Mouse (Mus musculus) kidney, postnatal 36 days (tissue): ENCODE results near the gene Zmynd11.
"Not testable (repeated sequence)": the region's sequence is repeated elsewhere in the genome, so short reads cannot be mapped to it uniquely, and the experiment has no call there.

ENCODE experiments used
- DNase-seq, 2 experiments: peaks; one replicate each; pipeline ENCODE4 v3.0.0; 2021 to 2022; ENCODE audit warnings: mixed read lengths in 2 of 2

Gene Zmynd11

GRCm38 (mm10) chr13:9764646-9765536, at the start of gene Zmynd11:
Gene Zmynd11 (minus strand): TSS chr13:9765330.
- peak; percentile 13 to 65 for DNase-seq

DNA sequence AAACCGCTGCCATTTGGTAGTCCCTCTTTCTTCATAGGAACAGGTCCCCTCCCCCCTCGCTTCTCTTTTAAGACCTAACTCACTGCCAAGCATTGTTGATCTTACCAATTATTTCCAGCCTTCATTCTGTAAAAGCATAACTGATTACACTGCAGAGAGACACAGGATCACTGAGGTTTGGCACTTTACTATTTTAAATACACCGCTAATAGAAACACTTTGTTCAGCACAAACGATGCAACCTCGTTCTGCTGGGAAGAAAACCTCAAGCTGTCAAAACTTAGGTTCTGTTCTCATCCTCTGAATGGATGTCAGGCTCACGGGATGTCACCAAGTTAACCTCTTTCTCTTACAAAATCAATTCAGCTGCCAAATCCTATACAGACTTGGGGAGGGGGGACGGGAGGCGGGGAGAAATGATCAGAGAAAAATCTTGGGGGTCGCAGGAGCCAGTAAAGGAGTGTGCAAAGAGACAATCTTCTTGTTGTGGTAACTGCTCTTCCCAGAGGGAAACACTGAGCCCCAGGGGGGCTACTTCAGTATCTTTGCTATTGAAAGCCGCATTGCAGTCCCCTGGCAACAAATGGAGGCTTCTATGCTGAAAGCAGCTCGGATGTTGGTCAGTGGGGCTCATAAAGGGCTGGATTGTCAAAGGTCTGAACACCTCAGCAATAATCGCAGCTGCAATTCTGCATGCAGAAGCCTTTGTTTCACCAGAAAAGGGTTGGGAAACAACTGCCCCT, 30.9 kb upstream of the Zmynd11 start:
- DNase-seq, result peak in 1 of 2 experiments; percentile 4

DNA sequence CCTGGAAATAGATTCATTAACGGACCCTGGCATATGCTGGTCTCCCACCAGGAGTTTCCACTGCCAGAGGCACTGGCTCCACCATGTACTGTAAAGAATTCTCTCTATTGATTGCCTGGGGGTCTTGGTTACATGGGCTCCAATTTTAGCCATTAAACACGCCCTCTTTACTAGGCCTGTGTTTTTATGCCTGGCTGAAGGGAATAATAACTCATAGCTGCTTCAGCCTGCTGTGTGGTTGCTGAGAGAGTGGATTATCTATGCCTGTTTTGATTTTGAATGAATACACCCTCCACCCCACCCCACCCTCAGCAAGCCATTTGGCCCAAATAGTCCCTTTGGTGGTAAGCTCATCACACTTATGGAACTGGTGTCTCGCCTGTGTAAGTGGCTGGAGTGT, 20.9 kb upstream of the Zmynd11 start:
- DNase-seq, result no peak

DNA sequence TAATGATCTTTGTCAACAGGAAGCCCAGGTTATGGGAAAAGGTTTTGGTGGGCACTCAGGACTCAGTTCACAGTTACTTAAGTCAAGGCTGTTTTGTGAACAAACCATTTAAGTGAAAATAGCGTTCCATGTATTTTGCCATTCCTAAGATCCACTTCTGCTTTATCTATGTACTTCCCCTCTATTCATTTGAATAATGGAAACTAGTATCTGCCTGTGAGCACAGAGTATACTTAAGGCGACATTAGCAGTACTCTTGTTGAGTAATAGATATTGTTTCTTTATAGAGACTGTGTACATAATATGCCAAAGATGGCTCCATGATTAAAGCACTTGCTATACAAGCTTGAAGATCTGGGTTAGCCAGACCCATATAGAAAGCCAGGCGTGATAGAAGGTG, 18.6 kb upstream of the Zmynd11 start:
- no peak for DNase-seq

DNA sequence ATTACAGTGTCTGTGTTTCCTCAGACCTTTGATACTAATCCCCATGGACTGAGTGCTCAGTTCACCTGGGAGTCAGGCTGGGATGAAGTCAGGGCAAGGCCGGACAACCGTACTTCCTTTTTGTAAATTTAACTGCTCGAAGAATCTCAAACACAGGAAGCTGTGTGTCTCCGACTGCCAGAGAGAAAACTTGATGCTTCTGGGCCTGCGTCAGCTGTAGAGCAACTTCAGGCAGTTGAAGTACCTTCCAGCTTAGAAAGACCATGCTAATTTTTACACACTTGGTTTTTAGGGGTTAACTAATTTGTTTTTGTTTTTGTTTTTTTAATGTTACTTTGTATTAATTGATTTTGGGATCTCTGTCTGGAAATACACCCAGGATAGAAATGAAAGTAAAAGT, 10.8 kb upstream of the Zmynd11 start:
- DNase-seq, result peak; percentile 48 to 49

- no peak for DNase-seq
Observed at GRCm38 (mm10) chr13:9774077-9774476, 8.9 kb upstream of the Zmynd11 start.

- DNase-seq, result no peak
Observed at GRCm38 (mm10) chr13:9767279-9767678, 2.1 kb upstream of the Zmynd11 start.

DNA sequence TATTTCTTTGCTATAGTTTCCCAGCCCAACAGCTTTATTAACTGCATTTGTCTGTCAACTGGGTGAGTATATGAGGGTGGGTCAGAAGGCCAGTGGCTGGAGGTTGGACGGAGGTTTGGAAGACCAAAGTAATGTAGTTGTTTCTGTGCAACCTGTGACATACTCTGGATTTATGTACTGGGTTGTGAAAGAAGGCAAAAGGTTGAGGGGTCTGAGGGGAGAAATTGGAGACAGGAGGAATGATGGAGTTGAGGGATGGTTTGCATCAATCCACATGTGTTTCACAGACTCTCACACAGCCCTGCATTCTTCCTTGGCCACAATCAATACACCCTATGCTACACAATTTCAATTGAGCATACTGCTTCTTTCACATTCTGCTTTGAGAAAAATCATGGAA, 1.4 kb upstream of the Zmynd11 start:
- DNase-seq, result no peak

GRCm38 (mm10) chr13:9765537-9765851, 364 bp upstream of the Zmynd11 start:
- no peak for DNase-seq

DNA sequence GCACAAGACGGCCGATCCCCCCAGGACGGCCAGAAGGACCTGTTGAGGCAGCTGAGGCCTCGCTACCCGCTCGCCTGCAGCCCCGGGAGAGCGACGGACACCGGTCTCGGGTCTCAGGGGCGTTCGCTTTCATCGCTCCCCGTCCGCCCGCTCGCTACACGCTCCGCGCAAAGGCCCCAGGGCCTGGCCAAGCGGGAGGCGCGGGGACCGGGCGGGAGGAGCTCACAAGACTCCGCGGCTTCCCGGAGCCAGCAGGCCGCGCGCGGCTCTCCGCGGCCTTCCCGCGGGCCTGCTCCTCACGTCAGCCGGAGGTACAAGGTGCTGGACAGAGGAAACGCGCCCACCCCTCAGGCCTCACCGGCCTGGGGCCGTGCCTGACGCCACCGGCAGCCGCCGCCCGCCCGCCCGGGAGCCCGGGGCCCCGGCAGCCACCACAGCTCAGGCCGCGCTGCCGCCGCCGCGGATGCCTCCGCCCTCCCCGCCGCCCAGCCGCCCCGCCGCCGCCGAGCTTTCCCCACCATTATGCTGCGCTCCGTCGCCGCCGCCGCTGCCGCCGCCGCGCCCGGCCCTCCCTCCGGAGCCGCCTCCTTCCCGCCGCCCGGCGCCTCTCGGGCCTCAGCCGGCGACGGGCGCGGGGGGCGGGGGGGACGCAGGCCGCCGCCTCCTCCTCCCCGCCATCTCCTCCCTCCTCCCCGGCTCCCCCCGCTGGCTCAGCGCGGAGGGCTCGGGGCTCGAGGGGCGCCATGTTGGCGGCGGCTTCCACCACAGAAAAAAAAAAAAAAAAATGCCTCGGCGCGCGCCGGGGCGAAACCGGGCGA, 1.1 kb downstream of the Zmynd11 start:
- peak; percentile 73 to 86 for DNase-seq

DNA sequence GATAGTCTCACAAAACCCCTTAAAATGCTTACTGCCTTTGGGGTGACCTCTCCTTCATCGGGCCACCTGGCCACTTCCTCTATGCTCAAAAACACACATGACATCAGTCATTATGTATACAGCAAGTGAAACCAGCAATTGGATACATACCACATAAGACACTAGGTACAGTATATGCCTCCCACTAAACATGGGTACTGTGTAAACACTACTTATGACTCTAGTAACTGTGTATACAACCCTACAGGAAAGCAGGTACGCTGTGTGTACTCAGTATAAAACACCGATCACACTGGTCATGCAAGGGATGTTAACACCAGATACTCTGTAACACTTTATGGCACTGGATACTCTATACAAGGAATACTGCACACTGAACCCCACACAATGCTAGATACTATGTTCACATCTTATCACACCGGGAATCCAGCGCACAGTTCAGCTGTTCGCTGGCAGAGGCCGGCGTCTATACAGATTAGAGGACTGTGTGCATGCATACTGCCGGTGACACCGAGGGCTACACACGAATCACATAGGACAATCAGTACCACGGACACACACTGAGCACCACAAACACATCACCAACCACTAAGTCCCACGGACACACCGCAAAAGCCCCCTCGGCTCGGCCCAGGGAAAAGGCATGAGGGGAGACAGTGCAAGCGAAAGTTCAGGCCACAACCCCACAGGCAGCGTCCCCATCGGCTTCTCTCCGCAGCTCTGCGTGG, 1.9 kb downstream of the Zmynd11 start:
- DNase-seq, result peak in 1 of 2 experiments; percentile 15

DNA sequence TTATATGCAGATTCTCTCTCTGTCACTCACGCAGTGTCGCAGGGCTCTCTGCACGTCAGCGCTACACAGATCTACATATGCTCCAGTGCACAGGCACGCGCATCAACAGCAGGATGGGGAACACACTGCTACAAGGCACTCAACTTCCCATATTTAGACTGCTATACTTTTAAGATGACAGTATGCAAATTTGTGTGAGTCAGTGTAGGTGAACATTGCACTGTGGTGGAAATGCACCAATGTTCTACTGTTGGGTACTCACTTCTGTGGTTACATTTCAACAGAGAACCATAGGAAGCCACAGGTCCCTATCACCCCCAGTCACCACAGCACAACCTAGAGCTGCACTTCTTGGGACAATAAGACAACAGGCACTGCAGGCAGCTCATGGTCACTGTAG, 5.1 kb downstream of the Zmynd11 start:
- no peak for DNase-seq

DNA sequence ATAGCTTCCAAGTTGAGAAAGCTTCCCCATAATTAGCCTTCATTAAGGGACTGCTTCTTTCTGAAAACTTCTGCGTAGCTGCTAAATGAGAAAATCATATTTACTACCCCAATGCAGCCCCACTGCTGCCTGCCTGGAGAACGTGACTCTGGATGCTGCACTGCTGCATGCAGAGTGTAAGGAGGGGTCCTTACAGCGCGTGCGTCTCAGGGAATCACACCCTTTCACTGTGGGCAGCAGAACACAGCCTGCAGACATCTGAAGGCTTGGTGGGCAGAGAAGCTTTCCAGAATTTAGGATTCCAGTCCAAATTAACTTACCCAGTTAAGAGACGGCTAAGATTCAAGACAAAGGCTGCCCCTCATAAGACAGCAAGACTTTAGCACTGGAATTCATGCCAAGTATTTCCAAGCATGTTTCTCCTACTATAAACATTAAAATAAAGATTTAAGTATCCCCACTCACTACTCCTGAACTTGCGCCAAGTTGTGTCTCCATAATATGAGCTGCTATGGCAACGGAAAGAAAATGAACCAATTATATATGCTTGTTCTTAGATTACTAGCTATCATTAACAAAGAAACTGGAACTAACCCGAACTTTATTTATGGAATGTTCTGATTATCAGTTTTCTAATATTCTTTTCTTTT, 7.2 kb downstream of the Zmynd11 start:
- DNase-seq, result no peak

DNA sequence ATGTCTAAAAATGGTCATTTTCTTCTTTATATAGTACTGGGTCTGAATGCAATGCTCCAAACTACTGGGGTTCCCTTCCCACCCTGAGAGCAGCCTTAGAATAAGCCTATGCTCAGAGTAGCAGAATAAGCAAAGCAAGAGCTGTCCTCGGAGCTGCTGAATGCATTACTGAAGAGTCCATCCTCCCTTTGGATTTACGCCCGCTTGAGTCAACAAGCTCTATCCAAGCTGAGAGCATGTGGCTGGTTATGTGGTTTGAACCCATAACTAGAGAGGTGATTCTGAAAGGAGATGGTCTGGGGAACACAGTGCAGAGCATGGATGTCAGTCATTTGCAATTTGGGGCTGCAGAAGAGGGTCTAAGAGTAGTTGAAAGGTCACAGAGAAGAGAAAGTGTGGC, 11.4 kb downstream of the Zmynd11 start:
- no peak for DNase-seq

- peak; percentile 17 to 39 for DNase-seq
Observed at GRCm38 (mm10) chr13:9750320-9750719, 14.8 kb downstream of the Zmynd11 start.

GRCm38 (mm10) chr13:9749796-9750195, 15.3 kb downstream of the Zmynd11 start:
- DNase-seq, result no peak

DNA sequence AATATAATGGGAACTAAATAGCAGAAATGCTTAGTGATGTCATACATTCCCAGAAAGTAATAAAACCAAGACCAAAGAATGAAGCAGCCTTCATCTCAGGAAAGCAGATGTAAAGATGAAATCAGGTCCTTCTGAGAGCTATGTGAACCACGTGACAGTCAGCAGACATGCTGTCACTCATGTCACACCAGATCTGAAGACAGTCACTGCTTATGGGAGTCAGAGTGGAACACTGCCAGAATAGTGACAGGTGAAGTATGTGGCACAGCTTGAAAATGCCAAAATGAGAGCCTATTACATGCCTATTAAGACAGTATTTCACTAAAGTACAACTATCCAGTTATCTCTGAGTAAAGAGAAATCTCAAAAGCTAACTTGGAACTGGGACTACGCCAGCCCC, 26.9 kb downstream of the Zmynd11 start:
- no peak for DNase-seq

- peak; percentile 16 to 33 for DNase-seq
Observed at GRCm38 (mm10) chr13:9737024-9737423, 28.1 kb downstream of the Zmynd11 start.

GRCm38 (mm10) chr13:9732262-9732661, 32.9 kb downstream of the Zmynd11 start:
- DNase-seq, result not testable (repeated sequence)

GRCm38 (mm10) chr13:9729073-9729472, 36.1 kb downstream of the Zmynd11 start:
- no peak for DNase-seq

DNA sequence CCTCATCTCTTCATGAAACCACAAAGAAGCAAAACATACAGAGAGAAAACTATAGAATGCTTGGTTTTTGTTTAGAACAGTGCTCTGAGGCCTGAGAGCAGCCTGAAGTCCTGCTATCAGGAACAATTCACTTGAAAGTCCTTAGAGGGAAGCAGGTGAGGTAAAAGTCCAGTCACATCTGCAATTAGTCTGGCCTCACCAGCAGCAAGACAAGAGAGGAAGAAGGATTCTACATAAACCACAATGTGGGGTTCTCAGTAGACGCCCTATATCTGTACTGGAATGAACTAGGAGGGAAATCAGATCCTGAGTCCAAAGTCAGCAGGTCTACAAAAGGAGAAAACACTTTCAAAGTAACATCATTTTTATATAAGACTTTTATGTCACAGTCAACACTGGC, 49.9 kb downstream of the Zmynd11 start:
- no peak for DNase-seq
